Mouse (Mus musculus): Measurements from ENCODE around the gene Nedd4. TPM values are rescaled to one million over a fixed set of nuclear protein-coding genes. Genes with fewer than 3 reads are reported as not detected.

Gene Nedd4
- 94.7 and 98.2 TPM in 2 replicates for polyA plus RNA-seq (2015; fragmentation: Nextera tagmentation; extraction: Ambion mirVana)

GRCm38 (mm10) chr9:72661895-72662661, at the start of gene Nedd4:
TSS of gene Nedd4 (plus strand) at chr9:72662346.
- Histone ChIP-seq H3K9me3 (replicated peaks; ENCODE audit: control insufficient read depth, low read length) (no peaks in the 10 kb centered on the region), H3K4me3 (ENCODE audit: low read depth, low read length) (peak within 1 kb of the TSS; percentile 88), H3K27me3 (ENCODE audit: control insufficient read depth, insufficient read depth, low read depth, low read length) (no peaks in the 10 kb centered on the region), H3K9ac (ENCODE audit: low read depth, low read length) (peak within 1 kb of the TSS; percentile 96), H3K36me3 (ENCODE audit: control insufficient read depth, insufficient read depth) (peaks cover 9% of the 10 kb centered on the region), H3K4me2 (ENCODE audit: low read depth, low read length) (peak within 1 kb of the TSS; percentile 91), H3K27ac (ENCODE audit: low read length) (peak within 1 kb of the TSS; percentile 94), H3K4me1 (ENCODE audit: control insufficient read depth, low read depth, low read length) (peaks cover 39% of the 10 kb centered on the region)
- ATAC-seq (ENCODE audit: low read depth) = peak; percentile 92
- WGBS (ENCODE audit: insufficient replicate concordance) = under 1% methylated on average over 79 of the region's 83 CpGs

- no peak overlapping the region for H3K4me3 ChIP-seq (ENCODE audit: low read depth, low read length)
- H3K4me2 ChIP-seq (ENCODE audit: low read depth, low read length) = no peak overlapping the region
- no peak for ATAC-seq (ENCODE audit: low read depth)
- H3K27ac ChIP-seq (ENCODE audit: low read length) = no peak overlapping the region
- 84% methylated on average over 2 of the region's 2 CpGs for WGBS (ENCODE audit: insufficient replicate concordance)
- H3K27me3 ChIP-seq (ENCODE audit: control insufficient read depth, insufficient read depth, low read depth, low read length) = no peaks in the 10 kb centered on the region
- H3K9me3 ChIP-seq (replicated peaks; ENCODE audit: control insufficient read depth, low read length) = no peaks in the 10 kb centered on the region
- no peaks in the 10 kb centered on the region for H3K4me1 ChIP-seq (ENCODE audit: control insufficient read depth, low read depth, low read length)
- H3K9ac ChIP-seq (ENCODE audit: low read depth, low read length) = no peak overlapping the region
- H3K36me3 ChIP-seq (ENCODE audit: control insufficient read depth, insufficient read depth) = peaks cover 16% of the 10 kb centered on the region
These were observed 48.3 kb upstream of the Nedd4 start for GRCm38 (mm10) chr9:72613884-72614283.

- no peak overlapping the region for H3K27ac ChIP-seq (ENCODE audit: low read length)
- ATAC-seq (ENCODE audit: low read depth) = no peak
- H3K27me3 ChIP-seq (ENCODE audit: control insufficient read depth, insufficient read depth, low read depth, low read length) = no peaks in the 10 kb centered on the region
- H3K9me3 ChIP-seq (replicated peaks; ENCODE audit: control insufficient read depth, low read length) = no peaks in the 10 kb centered on the region
- peaks cover 17% of the 10 kb centered on the region for H3K36me3 ChIP-seq (ENCODE audit: control insufficient read depth, insufficient read depth)
- no peak overlapping the region for H3K9ac ChIP-seq (ENCODE audit: low read depth, low read length)
- H3K4me3 ChIP-seq (ENCODE audit: low read depth, low read length) = no peak overlapping the region
- H3K4me1 ChIP-seq (ENCODE audit: control insufficient read depth, low read depth, low read length) = no peaks in the 10 kb centered on the region
- no peak overlapping the region for H3K4me2 ChIP-seq (ENCODE audit: low read depth, low read length)
- WGBS (ENCODE audit: insufficient replicate concordance) = 72% methylated on average over 6 of the region's 6 CpGs
These were observed 47.2 kb upstream of the Nedd4 start for GRCm38 (mm10) chr9:72614786-72615480.

- no peaks in the 10 kb centered on the region for H3K9me3 ChIP-seq (replicated peaks; ENCODE audit: control insufficient read depth, low read length)
- no peak overlapping the region for H3K9ac ChIP-seq (ENCODE audit: low read depth, low read length)
- no peaks in the 10 kb centered on the region for H3K27me3 ChIP-seq (ENCODE audit: control insufficient read depth, insufficient read depth, low read depth, low read length)
- H3K4me3 ChIP-seq (ENCODE audit: low read depth, low read length) = no peak overlapping the region
- H3K4me2 ChIP-seq (ENCODE audit: low read depth, low read length) = no peak overlapping the region
- peaks cover 17% of the 10 kb centered on the region for H3K36me3 ChIP-seq (ENCODE audit: control insufficient read depth, insufficient read depth)
- no peak for ATAC-seq (ENCODE audit: low read depth)
- 73% methylated on average over 3 of the region's 3 CpGs for WGBS (ENCODE audit: insufficient replicate concordance)
- H3K4me1 ChIP-seq (ENCODE audit: control insufficient read depth, low read depth, low read length) = no peaks in the 10 kb centered on the region
- H3K27ac ChIP-seq (ENCODE audit: low read length) = no peak overlapping the region
These were observed 44.1 kb upstream of the Nedd4 start for GRCm38 (mm10) chr9:72618037-72618436.

- H3K9ac ChIP-seq (ENCODE audit: low read depth, low read length) = no peak overlapping the region
- H3K4me2 ChIP-seq (ENCODE audit: low read depth, low read length) = no peak overlapping the region
- H3K27ac ChIP-seq (ENCODE audit: low read length) = 0 out of 2 replicates have a peak overlapping the region, but pooled peaks have one; percentile 29
- ATAC-seq (ENCODE audit: low read depth) = no peak
- peaks cover 3% of the 10 kb centered on the region for H3K36me3 ChIP-seq (ENCODE audit: control insufficient read depth, insufficient read depth)
- H3K27me3 ChIP-seq (ENCODE audit: control insufficient read depth, insufficient read depth, low read depth, low read length) = no peaks in the 10 kb centered on the region
- no peaks in the 10 kb centered on the region for H3K9me3 ChIP-seq (replicated peaks; ENCODE audit: control insufficient read depth, low read length)
- no peak overlapping the region for H3K4me3 ChIP-seq (ENCODE audit: low read depth, low read length)
- 54% methylated on average over 1 of the region's 1 CpGs for WGBS (ENCODE audit: insufficient replicate concordance)
- H3K4me1 ChIP-seq (ENCODE audit: control insufficient read depth, low read depth, low read length) = no peaks in the 10 kb centered on the region; the same call in 1 of the 2 replicates
These were observed 38.5 kb upstream of the Nedd4 start for GRCm38 (mm10) chr9:72623605-72624004.

- Histone ChIP-seq H3K4me3 (ENCODE audit: low read depth, low read length) (no peak overlapping the region), H3K4me1 (ENCODE audit: control insufficient read depth, low read depth, low read length) (no peaks in the 10 kb centered on the region; the same call in 1 of the 2 replicates), H3K36me3 (ENCODE audit: control insufficient read depth, insufficient read depth) (no peaks in the 10 kb centered on the region), H3K4me2 (ENCODE audit: low read depth, low read length) (no peak overlapping the region), H3K9me3 (replicated peaks; ENCODE audit: control insufficient read depth, low read length) (no peaks in the 10 kb centered on the region), H3K27me3 (ENCODE audit: control insufficient read depth, insufficient read depth, low read depth, low read length) (no peaks in the 10 kb centered on the region), H3K27ac (ENCODE audit: low read length) (no peak overlapping the region), H3K9ac (ENCODE audit: low read depth, low read length) (no peak overlapping the region)
- WGBS (ENCODE audit: insufficient replicate concordance) = 57% methylated on average over 1 of the region's 1 CpGs
- ATAC-seq (ENCODE audit: low read depth) = no peak
These were observed 34.5 kb upstream of the Nedd4 start for GRCm38 (mm10) chr9:72627598-72627997.

- Histone ChIP-seq H3K4me2 (ENCODE audit: low read depth, low read length) (no peak overlapping the region), H3K9ac (ENCODE audit: low read depth, low read length) (no peak overlapping the region), H3K4me1 (ENCODE audit: control insufficient read depth, low read depth, low read length) (no peaks in the 10 kb centered on the region; the same call in 1 of the 2 replicates), H3K27me3 (ENCODE audit: control insufficient read depth, insufficient read depth, low read depth, low read length) (no peaks in the 10 kb centered on the region), H3K9me3 (replicated peaks; ENCODE audit: control insufficient read depth, low read length) (no peaks in the 10 kb centered on the region), H3K4me3 (ENCODE audit: low read depth, low read length) (no peak overlapping the region), H3K36me3 (ENCODE audit: control insufficient read depth, insufficient read depth) (no peaks in the 10 kb centered on the region), H3K27ac (ENCODE audit: low read length) (no peak overlapping the region)
- peak; percentile 45; the same call in 1 of the 2 replicates for ATAC-seq (ENCODE audit: low read depth)
- 11% methylated on average over 2 of the region's 2 CpGs for WGBS (ENCODE audit: insufficient replicate concordance)
These were observed 33.6 kb upstream of the Nedd4 start for GRCm38 (mm10) chr9:72628591-72628990.

GRCm38 (mm10) chr9:72632198-72632597, 29.9 kb upstream of the Nedd4 start:
- WGBS (ENCODE audit: insufficient replicate concordance) = 9% methylated on average over 1 of the region's 1 CpGs
- H3K36me3 ChIP-seq (ENCODE audit: control insufficient read depth, insufficient read depth) = no peaks in the 10 kb centered on the region

GRCm38 (mm10) chr9:72635134-72635533, 27.0 kb upstream of the Nedd4 start:
- H3K9me3 ChIP-seq (replicated peaks; ENCODE audit: control insufficient read depth, low read length) = no peaks in the 10 kb centered on the region
- no peak overlapping the region for H3K27ac ChIP-seq (ENCODE audit: low read length)
- ATAC-seq (ENCODE audit: low read depth) = no peak
- H3K9ac ChIP-seq (ENCODE audit: low read depth, low read length) = no peak overlapping the region
- peaks cover 13% of the 10 kb centered on the region for H3K4me1 ChIP-seq (ENCODE audit: control insufficient read depth, low read depth, low read length)
- H3K36me3 ChIP-seq (ENCODE audit: control insufficient read depth, insufficient read depth) = no peaks in the 10 kb centered on the region
- no peak overlapping the region for H3K4me3 ChIP-seq (ENCODE audit: low read depth, low read length)
- no peak overlapping the region for H3K4me2 ChIP-seq (ENCODE audit: low read depth, low read length)
- H3K27me3 ChIP-seq (ENCODE audit: control insufficient read depth, insufficient read depth, low read depth, low read length) = no peaks in the 10 kb centered on the region

More at GRCm38 (mm10) chr9:72632198-72632597, 29.9 kb upstream of the Nedd4 start:
- Histone ChIP-seq H3K27me3 (ENCODE audit: control insufficient read depth, insufficient read depth, low read depth, low read length) (no peaks in the 10 kb centered on the region), H3K4me3 (ENCODE audit: low read depth, low read length) (no peak overlapping the region), H3K9me3 (replicated peaks; ENCODE audit: control insufficient read depth, low read length) (no peaks in the 10 kb centered on the region), H3K9ac (ENCODE audit: low read depth, low read length) (no peak overlapping the region), H3K27ac (ENCODE audit: low read length) (no peak overlapping the region), H3K4me2 (ENCODE audit: low read depth, low read length) (no peak overlapping the region), H3K4me1 (ENCODE audit: control insufficient read depth, low read depth, low read length) (no peaks in the 10 kb centered on the region; the same call in 1 of the 2 replicates)
- no peak for ATAC-seq (ENCODE audit: low read depth)

All from liver, embryonic 16.5 days (tissue).